ENCODE assay signal across 34 mouse cellular contexts in the genomic region with DNA sequence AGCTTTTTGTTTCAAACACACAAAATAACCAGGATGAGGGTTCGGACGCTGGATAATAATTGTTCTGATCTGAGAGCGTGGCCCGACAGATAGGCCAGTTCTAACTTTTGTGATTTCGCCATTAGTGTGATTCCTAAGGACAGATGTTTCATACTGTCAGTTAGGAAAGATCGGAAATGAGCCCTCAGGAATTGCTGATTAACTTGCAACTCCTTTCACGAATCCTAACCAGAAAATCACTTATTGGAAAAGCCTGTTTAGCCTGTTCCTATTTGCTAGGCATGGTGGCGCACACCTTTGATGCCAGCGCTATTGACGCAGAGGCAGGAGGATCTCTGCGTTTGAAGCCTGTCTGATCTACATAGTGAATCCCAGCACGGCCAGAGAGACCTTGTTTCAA.
"Had no signal": no experiment of that assay in that cellular context is flagged by ENCODE, and none has a peak within 500 bp of the region (broad histone marks: within the 10 kb centered on the region; RNA-seq: fewer than 3 reads in every experiment).

No protein-coding gene starts in this region.

- H3K27me3 ChIP-seq: hindbrain, embryonic 12.5 days had no signal

- DNase-seq: heart, postnatal 10 days; heart, postnatal 14 days; heart, postnatal 4 days; kidney, adult 11 months; kidney, adult 18-20 months; kidney, adult 2 months; kidney, adult 8-10 months; kidney, adult 9 months; kidney, postnatal 10 days; kidney, postnatal 14 days; kidney, postnatal 25 days; kidney, postnatal 36 days; kidney, postnatal 4 days; layer of hippocampus, adult 9-11 months; layer of hippocampus, postnatal 36 days had no signal

- ATAC-seq: hindbrain, embryonic 16.5 days; hindbrain, postnatal 0 days; inflammation-experienced regulatory T-cells, adult 6 months; intestine, embryonic 15.5 days; intestine, embryonic 16.5 days; intestine, postnatal 0 days had no signal

- H3K4me1 ChIP-seq: heart, embryonic 10.5 days; intestine, embryonic 15.5 days had no signal

- H3K27ac ChIP-seq: heart, embryonic 10.5 days; heart, embryonic 13.5 days; heart, embryonic 15.5 days; hindbrain, embryonic 10.5 days; hindbrain, embryonic 12.5 days; hindbrain, embryonic 13.5 days; hindbrain, embryonic 14.5 days; hindbrain, embryonic 15.5 days; hindbrain, postnatal 0 days; intestine, embryonic 15.5 days; kidney, embryonic 15.5 days; kidney, postnatal 0 days; layer of hippocampus, adult 2 months had no signal

- H3K9me3 ChIP-seq: heart, embryonic 10.5 days; heart, embryonic 13.5 days; heart, embryonic 15.5 days; hindbrain, embryonic 10.5 days; hindbrain, embryonic 12.5 days; hindbrain, embryonic 15.5 days; intestine, embryonic 15.5 days; kidney, embryonic 15.5 days had no signal

- H3K4me2 ChIP-seq: heart, embryonic 11.5 days; heart, embryonic 12.5 days; heart, embryonic 13.5 days; heart, embryonic 15.5 days; hindbrain, embryonic 12.5 days; hindbrain, embryonic 13.5 days; hindbrain, embryonic 14.5 days; hindbrain, embryonic 15.5 days; intestine, embryonic 15.5 days; kidney, embryonic 15.5 days had no signal

- H3K9ac ChIP-seq: heart, embryonic 12.5 days; heart, embryonic 13.5 days; heart, embryonic 15.5 days; hindbrain, embryonic 12.5 days; hindbrain, embryonic 13.5 days; hindbrain, embryonic 14.5 days; hindbrain, embryonic 15.5 days; intestine, embryonic 15.5 days; kidney, embryonic 15.5 days had no signal

- H3K4me3 ChIP-seq: heart, embryonic 10.5 days; heart, embryonic 12.5 days; heart, embryonic 13.5 days; heart, embryonic 15.5 days; hindbrain, embryonic 10.5 days; hindbrain, embryonic 12.5 days; hindbrain, embryonic 13.5 days; hindbrain, embryonic 15.5 days; intestine, embryonic 15.5 days; kidney, embryonic 15.5 days; layer of hippocampus, adult 2 months had no signal

- H3K36me3 ChIP-seq: heart, embryonic 10.5 days; heart, embryonic 12.5 days; heart, embryonic 13.5 days; heart, embryonic 15.5 days; hindbrain, embryonic 10.5 days; hindbrain, embryonic 12.5 days; hindbrain, embryonic 13.5 days; hindbrain, embryonic 15.5 days; intestine, embryonic 15.5 days; kidney, embryonic 15.5 days had no signal
